Mouse (Mus musculus) hindbrain, embryonic 16.5 days (tissue): ENCODE results near the gene Rin2. TPM values are rescaled to one million over a fixed set of nuclear protein-coding genes. Genes with fewer than 3 reads are reported as not detected.

Source experiments
- ATAC-seq: fragments of 200-750 bp; cut with Nextera tagmentation; 2 replicates; pipeline ENCODE4 v1.8.0; 2017; ENCODE audit warnings: moderate TSS enrichment, moderate library complexity
- H3K27ac ChIP-seq: fragments of 300-500 bp; sonication (generic); 2 replicates; pipeline ENCODE4 v1.5.1; 2014; ENCODE audit warnings: low read depth, mild to moderate bottlenecking, control low read depth, low read length, moderate library complexity
- H3K27me3 ChIP-seq: fragments of 300-500 bp; sonication (generic); replicated peaks from 2 replicates; pipeline ENCODE4 v1.6.1; 2014; ENCODE audit warnings: low read length; ENCODE audit not compliant: control insufficient read depth, insufficient read depth
- H3K36me3 ChIP-seq: fragments of 300-500 bp; sonication (generic); 2 replicates; pipeline ENCODE4 v1.6.1; 2014; ENCODE audit warnings: mild to moderate bottlenecking, low read length, moderate library complexity, mixed read lengths; ENCODE audit not compliant: control insufficient read depth, insufficient read depth
- H3K4me1 ChIP-seq: fragments of 300-500 bp; sonication (generic); 2 replicates; pipeline ENCODE4 v1.6.1; 2014; ENCODE audit warnings: low read depth, low read length; ENCODE audit not compliant: control insufficient read depth, insufficient read depth
- H3K4me2 ChIP-seq: fragments of 300-500 bp; sonication (generic); 2 replicates; pipeline ENCODE4 v1.6.1; 2014; ENCODE audit warnings: mild to moderate bottlenecking, low read length, control low read depth, moderate library complexity
- H3K4me3 ChIP-seq: fragments of 300-500 bp; sonication (generic); 2 replicates; pipeline ENCODE4 v1.5.1; 2014; ENCODE audit warnings: mild to moderate bottlenecking, low read length, control low read depth, moderate library complexity
- H3K9ac ChIP-seq: fragments of 300-500 bp; sonication (generic); 2 replicates; pipeline ENCODE4 v1.6.1; 2014; ENCODE audit warnings: low read depth, mild to moderate bottlenecking, control low read depth, low read length, moderate library complexity
- H3K9me3 ChIP-seq: fragments of 300-500 bp; sonication (generic); 2 replicates; pipeline ENCODE4 v1.6.1; 2014; ENCODE audit warnings: mild to moderate bottlenecking, low read length, moderate library complexity; ENCODE audit not compliant: control insufficient read depth
- WGBS: fragments of 180-500 bp; shearing (Covaris S2); extraction: QIAGEN DNeasy Blood & Tissue Kit; methylation state at CpG from one replicate; pipeline ENCODE4 v1.1.7; 2014; 5-methylcytosine and 5-hydroxymethylcytosine counted together
- polyA plus RNA-seq: library from polyadenylated mRNA; unstranded; fragments of >200 nt; fragmentation: Nextera tagmentation; extraction: Ambion mirVana; gene quantifications from 2 replicates; pipeline ENCODE4 v1.2.1, GENCODE M21; 2015

The Rin2 gene
- polyA plus RNA-seq, 1 experiment from 2014 or later, result 14.6 TPM

- peaks cover 5% of the 10 kb centered on the region; the same call in 1 of the 2 replicates for H3K9me3 ChIP-seq
- H3K27ac ChIP-seq, result no peak overlapping the region
- H3K36me3 ChIP-seq, result no peaks in the 10 kb centered on the region; the same call in 1 of the 2 replicates
- no peak for ATAC-seq
- no peak overlapping the region for H3K4me3 ChIP-seq
- H3K27me3 ChIP-seq, result no peaks in the 10 kb centered on the region
- H3K9ac ChIP-seq, result no peak overlapping the region
- 94% methylated on average over 10 of the region's 10 CpGs for WGBS
- no peaks in the 10 kb centered on the region for H3K4me1 ChIP-seq
- H3K4me2 ChIP-seq, result no peak overlapping the region
These were observed 128.9 kb downstream of the Rin2 start for GRCm38 (mm10) chr2:145803822-145804342.

GRCm38 (mm10) chr2:145804524-145804923, 129.5 kb downstream of the Rin2 start:
- H3K36me3 ChIP-seq, result no peaks in the 10 kb centered on the region; the same call in 1 of the 2 replicates
- no peak overlapping the region for H3K4me3 ChIP-seq
- no peaks in the 10 kb centered on the region for H3K27me3 ChIP-seq
- 91% methylated on average over 6 of the region's 6 CpGs for WGBS
- H3K9me3 ChIP-seq, result peaks cover 5% of the 10 kb centered on the region; the same call in 1 of the 2 replicates
- no peaks in the 10 kb centered on the region for H3K4me1 ChIP-seq
- H3K4me2 ChIP-seq, result no peak overlapping the region
- no peak overlapping the region for H3K27ac ChIP-seq
- no peak overlapping the region for H3K9ac ChIP-seq
- no peak for ATAC-seq

- 63% methylated on average over 2 of the region's 2 CpGs for WGBS
- H3K27me3 ChIP-seq, result no peaks in the 10 kb centered on the region
- no peaks in the 10 kb centered on the region; the same call in 1 of the 2 replicates for H3K36me3 ChIP-seq
- ATAC-seq, result no peak
- H3K9me3 ChIP-seq, result peaks cover 5% of the 10 kb centered on the region; the same call in 1 of the 2 replicates
- no peaks in the 10 kb centered on the region for H3K4me1 ChIP-seq
- H3K4me2 ChIP-seq, result no peak overlapping the region
- H3K4me3 ChIP-seq, result no peak overlapping the region
- H3K9ac ChIP-seq, result no peak overlapping the region
- H3K27ac ChIP-seq, result no peak overlapping the region
These were observed 132.3 kb downstream of the Rin2 start for GRCm38 (mm10) chr2:145807276-145807675.

GRCm38 (mm10) chr2:145808251-145808650, 133.2 kb downstream of the Rin2 start:
- WGBS, result 92% methylated on average over 2 of the region's 2 CpGs
- H3K4me2 ChIP-seq, result no peak overlapping the region
- H3K36me3 ChIP-seq, result no peaks in the 10 kb centered on the region; the same call in 1 of the 2 replicates
- no peaks in the 10 kb centered on the region for H3K4me1 ChIP-seq
- H3K27me3 ChIP-seq, result no peaks in the 10 kb centered on the region
- no peak overlapping the region for H3K27ac ChIP-seq
- H3K9ac ChIP-seq, result no peak overlapping the region
- no peak for ATAC-seq
- H3K9me3 ChIP-seq, result peaks cover 5% of the 10 kb centered on the region; the same call in 1 of the 2 replicates
- H3K4me3 ChIP-seq, result no peak overlapping the region

GRCm38 (mm10) chr2:145808667-145809066, 133.7 kb downstream of the Rin2 start:
- WGBS, result 95% methylated on average over 6 of the region's 6 CpGs
- ATAC-seq, result no peak
- H3K27ac ChIP-seq, result no peak overlapping the region
- H3K4me1 ChIP-seq, result no peaks in the 10 kb centered on the region
- H3K4me2 ChIP-seq, result no peak overlapping the region
- H3K9ac ChIP-seq, result no peak overlapping the region
- H3K9me3 ChIP-seq, result peaks cover 5% of the 10 kb centered on the region; the same call in 1 of the 2 replicates
- no peak overlapping the region for H3K4me3 ChIP-seq
- H3K36me3 ChIP-seq, result no peaks in the 10 kb centered on the region; the same call in 1 of the 2 replicates
- H3K27me3 ChIP-seq, result no peaks in the 10 kb centered on the region

GRCm38 (mm10) chr2:145810676-145811075, 135.7 kb downstream of the Rin2 start:
- H3K9me3 ChIP-seq, result peaks cover under 1% of the 10 kb centered on the region; the same call in 1 of the 2 replicates
- no peaks in the 10 kb centered on the region for H3K36me3 ChIP-seq
- no peak overlapping the region for H3K9ac ChIP-seq
- no peaks in the 10 kb centered on the region for H3K27me3 ChIP-seq
- 51% methylated on average over 5 of the region's 5 CpGs for WGBS
- H3K4me1 ChIP-seq, result no peaks in the 10 kb centered on the region
- no peak overlapping the region for H3K27ac ChIP-seq
- no peak overlapping the region for H3K4me3 ChIP-seq
- ATAC-seq, result no peak
- no peak overlapping the region for H3K4me2 ChIP-seq

GRCm38 (mm10) chr2:145812818-145813217, 137.8 kb downstream of the Rin2 start:
- H3K4me2 ChIP-seq, result no peak overlapping the region
- no peak for ATAC-seq
- 87% methylated on average over 1 of the region's 1 CpGs for WGBS
- peaks cover 11% of the 10 kb centered on the region for H3K9me3 ChIP-seq
- no peak overlapping the region for H3K9ac ChIP-seq
- no peak overlapping the region for H3K4me3 ChIP-seq
- no peak overlapping the region for H3K27ac ChIP-seq
- no peaks in the 10 kb centered on the region for H3K27me3 ChIP-seq
- H3K4me1 ChIP-seq, result no peaks in the 10 kb centered on the region
- no peaks in the 10 kb centered on the region for H3K36me3 ChIP-seq

- no peak overlapping the region for H3K4me3 ChIP-seq
- H3K36me3 ChIP-seq, result no peaks in the 10 kb centered on the region
- no peaks in the 10 kb centered on the region for H3K27me3 ChIP-seq
- H3K9ac ChIP-seq, result no peak overlapping the region
- WGBS, result 75% methylated on average over 5 of the region's 5 CpGs
- no peaks in the 10 kb centered on the region for H3K4me1 ChIP-seq
- H3K27ac ChIP-seq, result no peak overlapping the region
- H3K4me2 ChIP-seq, result no peak overlapping the region
- ATAC-seq, result no peak
- peaks cover 11% of the 10 kb centered on the region for H3K9me3 ChIP-seq
These were observed 142.2 kb downstream of the Rin2 start for GRCm38 (mm10) chr2:145817195-145817594.

GRCm38 (mm10) chr2:145822013-145822782, 147.2 kb downstream of the Rin2 start:
- 83% methylated on average over 15 of the region's 15 CpGs for WGBS
- Histone ChIP-seq H3K27ac (no peak overlapping the region), H3K9me3 (no peaks in the 10 kb centered on the region), H3K4me1 (no peaks in the 10 kb centered on the region), H3K27me3 (no peaks in the 10 kb centered on the region), H3K4me3 (no peak overlapping the region), H3K9ac (no peak overlapping the region), H3K4me2 (no peak overlapping the region), H3K36me3 (no peaks in the 10 kb centered on the region)
- no peak for ATAC-seq
